Mouse (Mus musculus): ENCODE measurements around the gene Wdr60. TPM values are rescaled to one million over a fixed set of nuclear protein-coding genes. Genes with fewer than 3 reads are reported as not detected.

Gene Wdr60
- polyA plus RNA-seq, 1 experiment from 2014 or later = 21.8 TPM

DNA sequence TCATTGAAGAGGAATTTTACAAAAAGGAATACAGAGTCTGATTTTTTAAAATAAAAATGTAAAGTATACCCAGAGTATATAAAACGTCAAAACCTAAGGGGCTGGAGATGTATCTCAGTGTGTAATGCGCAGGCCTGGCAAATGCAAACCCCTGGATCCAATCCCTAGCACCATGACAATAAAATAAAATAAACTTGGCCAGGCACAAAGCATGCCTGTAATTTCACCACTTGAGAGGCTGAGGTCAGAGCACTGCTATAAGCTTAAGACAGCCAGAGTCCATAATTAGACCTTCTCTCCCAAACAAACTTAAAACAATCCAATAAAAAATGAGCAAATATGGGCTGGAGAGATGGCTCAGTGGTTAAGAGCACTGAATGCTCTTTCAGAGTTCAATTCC is 39.7 kb downstream of the Wdr60 start:
- Histone ChIP-seq H3K36me3 (peaks cover 39% of the 10 kb centered on the region), H3K4me3 (no peak overlapping the region), H3K9ac (no peak overlapping the region), H3K27me3 (no peaks in the 10 kb centered on the region), H3K4me1 (no peaks in the 10 kb centered on the region), H3K4me2 (replicated peaks) (no peak overlapping the region), H3K9me3 (replicated peaks) (no peaks in the 10 kb centered on the region), H3K27ac (no peak overlapping the region)
- ATAC-seq (ENCODE audit: low FRiP score) = no peak
- WGBS = 89% methylated on average over 2 of the region's 2 CpGs

DNA sequence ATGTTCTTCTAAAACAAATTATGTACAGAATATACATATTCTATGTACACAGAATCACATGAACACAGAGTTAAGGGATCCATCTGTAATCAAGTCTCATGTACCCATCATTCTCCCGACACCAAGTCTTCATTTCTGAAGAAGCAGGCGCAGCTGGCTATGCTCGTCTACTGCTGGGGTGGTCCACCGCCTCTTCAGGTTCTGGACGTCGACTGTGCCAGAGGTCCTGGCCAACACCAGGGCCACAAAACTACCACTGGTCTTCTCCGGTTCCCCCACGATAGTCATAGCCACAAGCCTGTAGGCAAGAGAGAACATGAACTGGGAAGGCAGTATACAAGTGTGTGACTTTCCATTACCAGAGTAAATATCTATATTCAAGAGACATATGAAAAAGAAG is 55.3 kb downstream of the Wdr60 start:
- no peak for ATAC-seq (ENCODE audit: low FRiP score)
- peaks cover 22% of the 10 kb centered on the region for H3K36me3 ChIP-seq
- 92% methylated on average over 8 of the region's 8 CpGs for WGBS
- no peaks in the 10 kb centered on the region for H3K27me3 ChIP-seq
- no peak overlapping the region for H3K9ac ChIP-seq
- H3K4me2 ChIP-seq (replicated peaks) = no peak overlapping the region
- no peak overlapping the region for H3K27ac ChIP-seq
- H3K4me1 ChIP-seq = no peaks in the 10 kb centered on the region
- H3K4me3 ChIP-seq = no peak overlapping the region
- H3K9me3 ChIP-seq (replicated peaks) = no peaks in the 10 kb centered on the region

DNA sequence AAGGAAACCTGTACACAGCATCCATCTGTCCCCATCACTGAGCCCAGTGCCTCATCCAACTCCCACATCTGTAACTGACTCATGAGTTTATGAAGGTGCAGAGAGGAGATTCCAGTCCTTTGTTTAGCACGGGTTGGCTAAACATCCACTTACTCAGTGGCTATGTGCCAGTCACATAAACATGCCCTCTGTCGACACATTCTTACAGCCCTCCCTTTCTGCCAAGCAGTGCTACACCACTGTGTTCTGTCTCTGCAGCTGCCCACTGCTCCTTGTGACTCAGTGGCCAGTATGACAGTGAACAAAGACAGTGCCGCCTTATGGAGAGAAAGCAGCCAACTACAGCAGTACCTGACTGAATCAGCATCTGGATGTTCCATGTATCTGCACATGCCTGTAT is 57.1 kb downstream of the Wdr60 start:
- Histone ChIP-seq H3K4me3 (no peak overlapping the region), H3K9ac (no peak overlapping the region), H3K27ac (no peak overlapping the region), H3K27me3 (no peaks in the 10 kb centered on the region), H3K9me3 (replicated peaks) (no peaks in the 10 kb centered on the region), H3K36me3 (peaks cover 10% of the 10 kb centered on the region), H3K4me2 (replicated peaks) (no peak overlapping the region), H3K4me1 (no peaks in the 10 kb centered on the region)
- 90% methylated on average over 3 of the region's 3 CpGs for WGBS
- ATAC-seq (ENCODE audit: low FRiP score) = no peak

DNA sequence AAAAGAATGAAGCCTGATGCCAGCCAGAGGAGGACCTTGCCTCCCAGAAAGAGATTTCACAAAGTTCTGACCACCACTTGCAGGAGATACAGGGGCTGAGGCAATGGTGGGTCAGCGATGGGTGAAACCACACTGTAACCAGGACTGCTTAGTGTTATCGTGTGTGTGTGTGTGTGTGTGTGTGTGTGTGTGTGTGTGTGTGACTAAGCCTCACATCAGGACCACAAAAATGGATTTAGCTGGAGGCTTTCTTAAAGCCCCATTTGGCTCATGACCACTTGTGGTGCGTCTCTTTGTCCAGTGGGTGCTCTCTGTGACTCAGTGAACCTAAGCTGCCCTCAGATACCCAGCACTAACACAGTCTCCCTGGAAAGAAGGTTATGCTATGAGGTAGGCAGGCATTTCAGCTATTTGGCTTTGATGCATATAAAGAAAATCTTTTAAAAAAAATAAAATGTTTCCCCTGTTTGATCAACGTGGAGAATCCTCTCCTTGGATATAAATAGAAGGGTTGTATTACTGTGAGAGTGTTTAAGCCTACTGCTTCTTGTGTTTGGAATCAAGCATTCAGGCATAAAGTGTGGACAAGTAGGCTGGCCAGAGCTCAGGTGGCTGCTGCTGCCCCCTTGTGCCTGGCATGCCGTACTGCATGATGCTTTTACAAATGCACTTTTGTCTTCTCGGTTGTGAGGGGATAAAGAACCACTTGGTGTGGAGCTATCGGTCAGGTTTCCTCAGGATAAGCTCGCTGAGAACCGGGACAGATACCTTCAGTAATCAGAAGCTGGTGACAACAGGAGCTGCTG is 60.4 kb downstream of the Wdr60 start:
- Histone ChIP-seq H3K9ac (no peak overlapping the region), H3K4me2 (replicated peaks) (no peak overlapping the region), H3K27me3 (no peaks in the 10 kb centered on the region), H3K36me3 (no peaks in the 10 kb centered on the region; the same call in 1 of the 2 replicates), H3K27ac (no peak overlapping the region), H3K9me3 (replicated peaks) (no peaks in the 10 kb centered on the region), H3K4me1 (no peaks in the 10 kb centered on the region), H3K4me3 (no peak overlapping the region)
- WGBS = 39% methylated on average over 9 of the region's 9 CpGs
- peak; percentile 62; the same call in 1 of the 2 replicates for ATAC-seq (ENCODE audit: low FRiP score)

DNA sequence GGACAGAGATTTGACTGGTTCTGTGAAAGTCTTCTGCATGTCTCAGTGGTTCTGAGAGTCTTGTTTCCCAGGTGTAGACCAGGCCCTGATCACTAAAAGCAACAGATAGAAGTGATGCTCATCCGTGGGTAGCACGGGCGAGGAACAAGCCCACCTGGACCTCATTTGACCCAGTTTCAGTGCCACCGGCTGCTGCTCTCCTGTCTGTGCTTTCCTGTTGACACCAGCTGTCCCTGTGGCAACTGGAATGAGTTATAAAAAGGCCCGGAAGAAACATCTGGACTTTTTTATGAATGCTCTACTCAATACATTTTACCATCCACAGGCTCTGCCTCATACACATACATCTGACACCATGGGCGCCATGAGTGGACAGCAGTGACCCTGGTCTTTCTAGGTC is 64.0 kb downstream of the Wdr60 start:
- Histone ChIP-seq H3K9ac (no peak overlapping the region), H3K36me3 (no peaks in the 10 kb centered on the region), H3K4me2 (replicated peaks) (no peak overlapping the region), H3K4me1 (no peaks in the 10 kb centered on the region), H3K4me3 (no peak overlapping the region), H3K27ac (no peak overlapping the region), H3K9me3 (replicated peaks) (no peaks in the 10 kb centered on the region), H3K27me3 (no peaks in the 10 kb centered on the region)
- no peak for ATAC-seq (ENCODE audit: low FRiP score)
- 75% methylated on average over 6 of the region's 6 CpGs for WGBS

DNA sequence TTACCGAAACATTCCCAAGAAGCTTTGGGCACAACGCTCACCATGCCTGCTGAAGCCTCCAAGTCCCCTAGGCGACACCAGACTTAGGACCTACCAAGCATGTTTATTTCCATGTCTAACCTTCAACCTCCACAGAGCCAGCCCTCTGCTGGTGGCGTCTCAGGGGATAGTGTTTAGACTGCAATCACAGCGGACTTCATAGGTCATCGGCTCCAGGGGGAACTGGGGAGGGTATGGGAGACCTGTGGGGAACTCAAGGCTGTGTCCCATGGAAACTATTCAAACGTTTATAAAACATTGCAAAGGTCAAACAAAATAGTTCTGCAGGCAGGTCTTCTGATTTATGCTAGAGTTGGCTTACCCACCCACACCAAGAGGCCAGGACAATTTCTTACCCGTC is 66.6 kb downstream of the Wdr60 start:
- no peak overlapping the region for H3K27ac ChIP-seq
- H3K36me3 ChIP-seq = no peaks in the 10 kb centered on the region
- H3K4me1 ChIP-seq = no peaks in the 10 kb centered on the region
- H3K9ac ChIP-seq = no peak overlapping the region
- no peak overlapping the region for H3K4me3 ChIP-seq
- no peaks in the 10 kb centered on the region for H3K27me3 ChIP-seq
- H3K9me3 ChIP-seq (replicated peaks) = no peaks in the 10 kb centered on the region
- WGBS = 73% methylated on average over 8 of the region's 8 CpGs
- no peak overlapping the region for H3K4me2 ChIP-seq (replicated peaks)
- ATAC-seq (ENCODE audit: low FRiP score) = no peak

DNA sequence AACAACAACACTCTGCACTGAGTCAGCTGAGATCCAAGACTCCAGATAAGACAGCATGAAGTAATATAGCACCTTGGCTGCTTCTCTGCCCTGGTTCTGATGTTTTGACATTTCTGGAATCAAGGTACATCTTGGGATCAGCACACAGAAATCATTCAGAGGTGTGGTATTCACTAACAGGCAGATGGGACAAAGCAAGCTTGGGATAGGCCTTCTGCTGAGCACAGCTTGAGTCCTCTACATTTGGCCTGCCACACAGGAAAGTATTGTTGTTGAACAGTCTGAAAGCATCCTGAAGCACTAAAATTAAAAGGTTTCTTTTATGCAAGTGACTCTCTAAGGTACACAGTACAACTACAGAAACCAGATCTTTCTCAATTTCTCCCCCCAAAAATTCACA is 68.2 kb downstream of the Wdr60 start:
- Histone ChIP-seq H3K36me3 (no peaks in the 10 kb centered on the region), H3K9me3 (replicated peaks) (no peaks in the 10 kb centered on the region), H3K4me2 (replicated peaks) (no peak overlapping the region), H3K9ac (no peak overlapping the region), H3K4me3 (no peak overlapping the region), H3K4me1 (no peaks in the 10 kb centered on the region), H3K27me3 (no peaks in the 10 kb centered on the region), H3K27ac (no peak overlapping the region)
- no peak for ATAC-seq (ENCODE audit: low FRiP score)

DNA sequence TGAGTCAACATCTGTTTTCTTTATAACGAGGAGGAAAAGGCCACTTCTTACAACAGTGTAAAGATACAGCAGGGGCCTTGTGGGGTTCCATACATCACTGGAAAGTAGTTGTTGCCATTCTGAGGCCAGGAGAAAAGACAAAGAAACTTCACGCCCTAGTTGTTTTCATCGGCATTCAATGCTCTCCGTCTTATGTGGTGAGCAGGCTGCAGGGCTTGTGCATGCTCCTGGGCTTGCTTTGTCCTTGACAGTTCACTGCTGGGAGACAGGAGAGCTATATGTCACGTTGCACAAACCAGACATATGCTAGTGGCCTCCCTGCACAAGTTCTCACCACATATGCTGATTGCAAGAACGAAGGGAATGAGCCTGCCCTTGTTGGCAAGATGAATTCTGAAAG is 68.9 kb downstream of the Wdr60 start:
- no peak overlapping the region for H3K27ac ChIP-seq
- no peaks in the 10 kb centered on the region for H3K9me3 ChIP-seq (replicated peaks)
- H3K27me3 ChIP-seq = no peaks in the 10 kb centered on the region
- no peak overlapping the region for H3K9ac ChIP-seq
- H3K4me1 ChIP-seq = no peaks in the 10 kb centered on the region
- no peak overlapping the region for H3K4me2 ChIP-seq (replicated peaks)
- no peaks in the 10 kb centered on the region for H3K36me3 ChIP-seq
- H3K4me3 ChIP-seq = no peak overlapping the region
- 36% methylated on average over 6 of the region's 6 CpGs for WGBS
- no peak for ATAC-seq (ENCODE audit: low FRiP score)

DNA sequence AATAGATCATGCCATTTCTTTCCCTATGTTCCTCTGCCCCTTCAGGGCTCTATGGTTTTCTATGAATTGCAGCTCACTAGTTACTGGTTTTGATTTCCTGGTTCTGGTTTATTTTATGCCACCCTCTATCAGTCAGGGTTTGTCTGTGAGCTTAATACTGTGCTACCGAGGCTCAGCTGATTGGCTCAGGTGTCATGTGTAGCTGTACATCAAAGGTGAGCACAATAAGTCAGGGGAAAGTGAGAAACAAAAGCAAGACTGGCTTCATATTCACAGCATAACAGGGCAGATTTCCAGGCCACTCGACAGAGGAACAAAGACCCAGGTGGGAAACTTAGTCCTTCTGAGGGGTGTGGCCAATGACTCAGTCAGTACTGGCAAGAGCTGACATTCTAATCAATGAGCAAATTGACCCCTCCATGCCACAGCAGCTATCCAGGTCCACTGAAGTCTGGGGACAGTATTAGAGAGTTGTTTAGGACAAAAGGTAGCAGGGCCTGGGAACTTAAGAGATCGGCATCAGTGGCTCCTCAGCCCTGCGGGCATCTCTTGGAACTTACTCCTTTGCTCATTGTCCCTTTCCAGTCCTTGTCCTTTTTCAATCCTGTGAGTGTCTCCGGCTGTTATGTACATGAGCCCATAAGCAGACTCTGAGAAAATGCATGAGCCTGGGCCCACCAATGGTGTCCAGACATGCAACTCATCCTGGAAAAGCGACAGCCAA is 79.4 kb downstream of the Wdr60 start:
- no peak overlapping the region for H3K4me3 ChIP-seq
- no peaks in the 10 kb centered on the region for H3K4me1 ChIP-seq
- no peaks in the 10 kb centered on the region for H3K27me3 ChIP-seq
- no peaks in the 10 kb centered on the region for H3K36me3 ChIP-seq
- WGBS = 82% methylated on average over 6 of the region's 6 CpGs
- H3K9me3 ChIP-seq (replicated peaks) = no peaks in the 10 kb centered on the region
- no peak for ATAC-seq (ENCODE audit: low FRiP score)
- H3K9ac ChIP-seq = no peak overlapping the region
- H3K27ac ChIP-seq = no peak overlapping the region
- H3K4me2 ChIP-seq (replicated peaks) = no peak overlapping the region

DNA sequence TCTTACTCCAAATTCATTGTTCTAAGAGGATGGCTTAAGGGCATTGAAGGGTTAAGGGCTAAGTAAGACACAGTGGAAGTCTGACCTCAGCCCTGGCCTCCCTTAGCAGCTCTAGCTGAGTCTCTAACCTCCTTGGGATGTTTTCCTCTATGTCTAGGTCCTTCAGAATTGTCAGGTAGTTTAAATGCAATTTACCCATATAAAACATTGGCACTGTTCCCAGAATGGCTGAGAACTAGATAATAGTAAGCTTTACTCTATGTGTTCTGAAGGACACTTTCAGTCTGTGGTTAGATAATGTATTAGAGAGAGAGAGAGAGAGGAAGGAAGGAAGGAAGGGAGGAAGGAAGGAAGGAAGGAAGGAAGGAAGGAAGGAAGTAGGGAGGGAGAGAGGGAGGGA is 80.4 kb downstream of the Wdr60 start:
- Histone ChIP-seq H3K27me3 (no peaks in the 10 kb centered on the region), H3K9me3 (replicated peaks) (no peaks in the 10 kb centered on the region), H3K36me3 (no peaks in the 10 kb centered on the region), H3K4me1 (no peaks in the 10 kb centered on the region), H3K4me2 (replicated peaks) (no peak overlapping the region), H3K27ac (no peak overlapping the region), H3K4me3 (no peak overlapping the region), H3K9ac (no peak overlapping the region)
- no peak for ATAC-seq (ENCODE audit: low FRiP score)

DNA sequence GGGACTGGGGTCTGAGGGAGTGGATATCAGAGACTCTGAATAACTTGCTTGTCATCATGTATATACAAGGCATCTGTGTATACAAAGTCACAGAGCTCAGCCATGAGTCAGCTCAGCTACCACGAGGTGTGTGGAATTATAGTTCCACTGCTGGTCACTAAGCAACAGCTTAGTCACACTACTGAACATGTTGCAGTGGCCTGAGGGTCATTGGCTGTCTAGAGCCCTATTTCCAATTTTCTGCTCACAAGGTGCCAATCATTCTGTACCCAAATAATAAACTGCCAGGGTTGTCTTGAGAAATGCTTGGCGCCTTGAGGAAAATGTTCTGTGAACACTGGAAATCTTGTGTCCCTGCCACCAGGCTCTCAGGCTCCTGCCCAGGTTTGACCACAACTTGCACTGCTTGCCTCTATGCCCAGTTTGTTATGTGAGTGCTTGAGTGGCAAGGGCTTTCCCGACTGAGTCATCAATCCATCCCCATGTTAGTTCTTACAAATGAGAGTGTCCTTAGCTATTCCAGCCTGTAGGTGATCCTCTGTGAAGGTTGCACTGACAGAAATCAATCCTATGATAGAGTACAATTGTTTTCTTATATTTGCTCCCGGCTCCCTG is 81.3 kb downstream of the Wdr60 start:
- Histone ChIP-seq H3K9ac (no peak overlapping the region), H3K36me3 (no peaks in the 10 kb centered on the region), H3K27me3 (no peaks in the 10 kb centered on the region), H3K4me3 (no peak overlapping the region), H3K4me2 (replicated peaks) (no peak overlapping the region), H3K27ac (no peak overlapping the region), H3K9me3 (replicated peaks) (no peaks in the 10 kb centered on the region), H3K4me1 (no peaks in the 10 kb centered on the region)
- ATAC-seq (ENCODE audit: low FRiP score) = no peak
- WGBS = 74% methylated on average over 4 of the region's 4 CpGs

DNA sequence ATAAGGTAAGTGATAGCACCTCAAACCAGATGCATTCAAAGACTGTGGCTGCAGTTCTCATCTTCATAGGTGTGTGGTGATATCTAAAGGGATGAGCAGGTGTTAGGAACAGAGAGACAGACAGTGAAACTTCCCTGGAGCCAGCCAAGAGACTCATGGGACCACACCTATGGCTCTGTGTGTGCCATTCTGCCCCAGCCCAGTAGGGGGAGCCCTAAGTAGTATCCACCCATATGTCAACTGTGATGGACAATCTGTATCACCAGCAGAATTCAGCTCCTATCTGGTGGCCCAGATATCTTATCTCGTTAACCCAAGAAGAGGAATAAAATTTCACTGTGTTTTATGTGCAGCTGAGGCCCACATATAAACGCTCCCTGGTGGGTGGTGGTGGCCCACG is 85.9 kb downstream of the Wdr60 start:
- no peaks in the 10 kb centered on the region for H3K9me3 ChIP-seq (replicated peaks)
- H3K9ac ChIP-seq = no peak overlapping the region
- no peaks in the 10 kb centered on the region for H3K27me3 ChIP-seq
- H3K4me2 ChIP-seq (replicated peaks) = no peak overlapping the region
- no peak overlapping the region for H3K4me3 ChIP-seq
- ATAC-seq (ENCODE audit: low FRiP score) = no peak
- no peak overlapping the region for H3K27ac ChIP-seq
- H3K36me3 ChIP-seq = no peaks in the 10 kb centered on the region
- 92% methylated on average over 3 of the region's 3 CpGs for WGBS
- H3K4me1 ChIP-seq = no peaks in the 10 kb centered on the region

DNA sequence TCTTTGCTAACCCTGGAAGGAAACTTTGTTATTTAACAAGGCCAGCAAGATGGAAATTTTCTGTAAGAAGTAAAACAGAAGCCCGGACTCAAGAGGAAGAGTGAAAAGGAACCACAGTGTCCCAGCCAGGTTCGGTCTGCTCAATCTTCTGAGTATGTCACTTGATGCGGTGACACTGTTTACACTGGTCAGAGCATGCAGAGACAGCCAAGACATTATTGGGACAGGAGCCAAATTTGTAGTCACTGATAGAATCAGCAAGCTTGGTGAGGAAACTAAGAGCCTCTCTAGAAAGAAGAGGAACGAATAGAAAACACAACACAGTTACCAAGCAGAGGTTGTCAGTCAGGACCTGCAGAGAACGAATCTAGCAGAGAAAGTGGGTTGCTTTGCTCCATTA is 93.2 kb downstream of the Wdr60 start:
- ATAC-seq (ENCODE audit: low FRiP score) = no peak
- Histone ChIP-seq H3K27me3 (no peaks in the 10 kb centered on the region), H3K27ac (no peak overlapping the region), H3K36me3 (no peaks in the 10 kb centered on the region), H3K9ac (no peak overlapping the region), H3K4me3 (no peak overlapping the region), H3K4me1 (no peaks in the 10 kb centered on the region), H3K4me2 (replicated peaks) (no peak overlapping the region), H3K9me3 (replicated peaks) (no peaks in the 10 kb centered on the region)
- WGBS = 83% methylated on average over 5 of the region's 5 CpGs

Measured in hindbrain, embryonic 12.5 days (tissue).